36 mouse cellular contexts compared by ENCODE assay signal in the genomic region with DNA sequence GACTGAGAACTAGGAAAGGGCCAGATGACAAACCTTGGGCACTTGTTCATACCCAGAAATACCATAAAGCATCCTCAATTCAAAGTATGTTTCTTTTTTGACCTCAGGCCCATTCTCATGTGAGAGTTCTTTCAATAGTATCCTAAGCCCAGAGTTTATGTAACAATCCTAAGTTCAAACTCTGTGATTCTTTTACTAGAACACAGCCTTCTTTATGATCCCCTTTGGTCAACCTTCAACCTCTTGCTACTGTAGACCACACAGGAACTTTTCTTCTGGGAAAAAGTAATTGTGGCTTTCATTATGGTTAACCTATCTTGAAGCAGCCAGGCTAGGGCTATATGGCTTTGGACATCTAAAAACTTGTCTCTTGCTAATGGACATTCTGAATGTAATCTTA. TPM values are rescaled to one million over a fixed set of nuclear protein-coding genes. Genes with fewer than 3 reads are reported as not detected.
"Had no signal": no experiment of that assay in that cellular context is flagged by ENCODE, and none has a peak within 500 bp of the region (broad histone marks: within the 10 kb centered on the region; RNA-seq: fewer than 3 reads in every experiment).

No protein-coding gene starts in this region.

- H3K4me3 ChIP-seq: limb, embryonic 10.5 days; limb, embryonic 12.5 days; limb, embryonic 13.5 days; limb, embryonic 15.5 days; liver, embryonic 12.5 days; liver, embryonic 13.5 days; liver, embryonic 15.5 days; lung, embryonic 15.5 days; megakaryocyte, embryonic 14.5 days; midbrain, embryonic 10.5 days; midbrain, embryonic 12.5 days; midbrain, embryonic 13.5 days; midbrain, embryonic 15.5 days; myocyte; neural tube, embryonic 12.5 days had no signal

- H3K4me1 ChIP-seq: limb, embryonic 10.5 days; limb, embryonic 12.5 days; limb, embryonic 13.5 days; limb, embryonic 15.5 days; liver, embryonic 12.5 days; liver, embryonic 13.5 days; liver, embryonic 15.5 days; lung, embryonic 15.5 days; megakaryocyte, embryonic 14.5 days; midbrain, embryonic 10.5 days; midbrain, embryonic 12.5 days; midbrain, embryonic 13.5 days; midbrain, embryonic 15.5 days; neural tube, embryonic 12.5 days had no signal

- DNase-seq: left cerebral cortex, postnatal 4 days; liver; liver, embryonic 13.5 days; liver, postnatal 0 days; lung, adult 18-20 months; lung, adult 2 months; lung, embryonic 14.5 days; lung, postnatal 10 days; lung, postnatal 14 days; lung, postnatal 36 days; lung, postnatal 4 days; midbrain, embryonic 14.5 days had no signal

- H3K4me2 ChIP-seq: limb, embryonic 12.5 days; limb, embryonic 13.5 days; limb, embryonic 15.5 days; liver, embryonic 11.5 days; liver, embryonic 12.5 days; liver, embryonic 13.5 days; liver, embryonic 15.5 days; lung, embryonic 14.5 days; lung, embryonic 15.5 days; midbrain, embryonic 11.5 days; midbrain, embryonic 12.5 days; midbrain, embryonic 13.5 days; midbrain, embryonic 15.5 days; neural tube, embryonic 12.5 days had no signal

- H3K36me3 ChIP-seq: limb, embryonic 10.5 days; limb, embryonic 12.5 days; limb, embryonic 13.5 days; limb, embryonic 15.5 days; liver, embryonic 12.5 days; liver, embryonic 13.5 days; liver, embryonic 15.5 days; lung, embryonic 15.5 days; midbrain, embryonic 10.5 days; midbrain, embryonic 12.5 days; midbrain, embryonic 13.5 days; midbrain, embryonic 15.5 days; neural tube, embryonic 12.5 days had no signal

- H3K27me3 ChIP-seq: limb, embryonic 12.5 days; limb, embryonic 13.5 days; limb, embryonic 15.5 days; liver, embryonic 12.5 days; liver, embryonic 13.5 days; liver, embryonic 15.5 days; lung, embryonic 15.5 days; megakaryocyte, embryonic 14.5 days; midbrain, embryonic 12.5 days; midbrain, embryonic 13.5 days; midbrain, embryonic 15.5 days; neural tube, embryonic 12.5 days had no signal

- H3K9me3 ChIP-seq: limb, embryonic 10.5 days; limb, embryonic 12.5 days; limb, embryonic 13.5 days; limb, embryonic 15.5 days; liver, embryonic 12.5 days; liver, embryonic 13.5 days; liver, embryonic 15.5 days; lung, embryonic 15.5 days; megakaryocyte, embryonic 14.5 days; midbrain, embryonic 10.5 days; midbrain, embryonic 12.5 days; midbrain, embryonic 13.5 days; midbrain, embryonic 15.5 days; neural tube, embryonic 12.5 days had no signal

- H3K27ac ChIP-seq: limb, embryonic 10.5 days; limb, embryonic 12.5 days; limb, embryonic 13.5 days; limb, embryonic 15.5 days; liver, embryonic 12.5 days; liver, embryonic 13.5 days; liver, embryonic 14.5 days; liver, embryonic 15.5 days; lung, embryonic 15.5 days; macrophage; midbrain, embryonic 10.5 days; midbrain, embryonic 12.5 days; midbrain, embryonic 13.5 days; midbrain, embryonic 15.5 days; neural tube, embryonic 12.5 days had no signal

- ATAC-seq: liver, embryonic 12.5 days; liver, postnatal 0 days; lung, postnatal 0 days; midbrain, embryonic 13.5 days; midbrain, embryonic 15.5 days; midbrain, embryonic 16.5 days had no signal

- H3K9ac ChIP-seq: limb, embryonic 12.5 days; limb, embryonic 13.5 days; limb, embryonic 15.5 days; liver, embryonic 12.5 days; liver, embryonic 13.5 days; liver, embryonic 14.5 days; liver, embryonic 15.5 days; liver, postnatal 0 days; lung, embryonic 14.5 days; lung, embryonic 15.5 days; midbrain, embryonic 12.5 days; midbrain, embryonic 13.5 days; midbrain, embryonic 15.5 days; neural tube, embryonic 12.5 days had no signal

RNA-seq across cellular contexts. Expression of a gene that starts 48.8 kb away (rescaled TPM):
- polyA plus RNA-seq: limb, embryonic 10.5 days; limb, embryonic 11.5 days; limb, embryonic 12.5 days; limb, embryonic 13.5 days; liver, adult 2 months; macrophage; midbrain, embryonic 10.5 days; midbrain, embryonic 11.5 days; midbrain, embryonic 12.5 days; midbrain, embryonic 13.5 days; midbrain, embryonic 14.5 days; midbrain, embryonic 15.5 days; midbrain, embryonic 16.5 days; midbrain, postnatal 0 days; myocyte; neural tube, embryonic 11.5 days; neural tube, embryonic 12.5 days had no signal

RNA-seq across cellular contexts. Expression of a gene that starts 52.9 kb away (rescaled TPM):
- polyA plus RNA-seq: macrophage had no signal
